Mouse (Mus musculus): ENCODE results near the gene Dock1. TPM values are rescaled to one million over a fixed set of nuclear protein-coding genes. Genes with fewer than 3 reads are reported as not detected.

The Dock1 gene
- under 1 TPM; 0.12 to 0.16 TPM for polyA plus RNA-seq (2017; shearing (Covaris generic))

DNA sequence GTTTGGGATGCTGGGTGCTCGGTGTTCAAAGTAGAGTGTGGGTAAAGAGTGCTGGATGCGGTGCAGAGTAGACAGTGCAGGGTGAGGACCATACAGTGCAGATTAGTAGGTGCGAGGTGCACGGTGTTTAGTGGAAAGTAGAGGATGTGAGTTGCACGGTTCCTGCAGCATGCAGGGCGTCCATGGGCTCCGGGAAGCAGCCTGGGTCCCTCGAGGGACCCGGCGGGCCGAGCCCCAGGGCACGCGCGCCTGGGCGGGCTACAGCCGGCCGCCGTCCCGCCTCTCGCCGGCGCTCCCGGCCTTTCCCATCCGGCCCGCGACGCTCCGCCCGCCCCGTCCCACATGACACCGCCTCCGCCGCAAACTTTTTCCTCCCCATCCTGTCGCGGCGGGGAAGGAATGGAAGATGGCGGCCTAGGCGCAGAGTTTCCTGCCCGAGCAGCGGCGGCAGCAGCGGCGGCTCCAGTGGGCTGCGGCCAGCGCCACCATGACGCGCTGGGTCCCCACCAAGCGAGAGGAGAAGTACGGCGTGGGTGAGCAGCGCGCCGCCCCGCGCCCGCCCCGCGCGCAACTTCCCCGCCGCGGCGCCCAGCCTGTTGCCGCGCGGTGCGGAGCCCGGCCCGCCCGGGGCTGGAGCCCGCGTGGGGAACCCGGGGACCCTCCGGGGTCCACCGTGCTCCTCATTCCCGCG lies at the start of gene Dock1:
Gene Dock1 (plus strand): TSS at position 343 of the 691 bp plus-strand sequence.
- no peak for ATAC-seq

DNA sequence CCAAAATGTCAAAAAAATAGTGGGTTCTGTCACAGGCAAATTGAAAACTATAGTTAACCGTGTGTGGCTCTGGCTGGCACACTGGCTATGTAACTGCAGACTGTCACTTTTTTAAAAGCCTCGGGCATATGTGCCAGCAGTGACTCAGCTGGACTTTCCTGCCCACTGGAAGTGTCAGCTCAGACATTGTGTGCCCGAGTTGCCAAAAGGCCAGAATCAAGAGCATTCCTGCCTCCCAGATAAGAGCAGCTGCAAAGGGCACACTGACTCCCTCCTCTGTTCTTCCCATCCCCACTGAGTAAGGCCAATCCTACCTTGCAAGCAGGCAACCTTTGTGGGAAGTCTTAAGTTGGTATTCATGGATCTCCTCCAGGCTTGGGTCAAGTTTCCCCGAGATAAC lies 42.5 kb upstream of the Dock1 start:
- ATAC-seq, result no peak

DNA sequence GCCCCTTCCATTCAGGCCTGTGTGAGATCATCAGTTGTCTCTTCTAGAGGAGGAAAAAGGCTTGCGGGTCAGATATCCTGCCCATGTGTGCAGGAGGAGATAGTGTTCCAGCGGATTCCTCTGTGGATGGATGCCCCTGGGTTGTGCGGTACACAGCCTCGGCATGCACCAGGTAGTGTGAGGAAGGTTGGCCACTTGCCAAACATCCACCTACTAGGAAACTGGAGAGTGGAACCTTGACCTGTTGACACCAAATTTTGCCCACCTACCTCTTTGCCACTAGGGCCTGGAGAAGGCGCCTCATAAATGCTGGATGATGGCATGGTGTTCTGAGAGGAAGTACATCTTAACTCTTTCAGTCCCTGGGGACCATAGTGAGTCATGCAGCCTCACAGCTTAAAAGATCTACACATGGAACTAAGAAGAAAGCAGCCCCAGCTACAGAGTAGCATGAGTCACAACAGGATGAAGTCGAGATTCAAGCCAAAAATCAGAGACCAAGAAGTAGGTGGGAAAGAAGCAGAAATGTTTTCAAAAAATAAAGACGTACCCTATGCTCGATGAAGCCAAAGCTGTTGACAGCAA lies 20.1 kb upstream of the Dock1 start:
- no peak for ATAC-seq

DNA sequence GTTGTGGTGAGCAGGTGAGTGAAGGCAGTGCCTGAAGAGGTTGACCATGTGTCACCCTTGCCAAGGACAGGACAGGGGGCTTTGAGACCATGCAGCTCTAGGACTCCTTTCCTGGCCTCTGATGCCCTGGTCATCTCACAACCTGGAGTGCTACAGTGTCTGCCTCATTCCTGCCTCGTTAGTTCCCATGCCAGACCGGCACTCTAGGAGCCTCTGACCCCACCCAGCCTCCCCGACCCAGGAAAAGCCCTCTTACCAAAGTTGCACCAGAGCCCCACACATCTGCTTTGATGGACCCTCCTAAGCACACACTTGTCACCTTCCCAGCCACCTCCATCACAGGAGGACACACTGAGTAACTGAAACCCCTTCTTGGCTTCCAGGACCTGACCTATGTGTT lies 19.4 kb upstream of the Dock1 start:
- no peak for ATAC-seq

DNA sequence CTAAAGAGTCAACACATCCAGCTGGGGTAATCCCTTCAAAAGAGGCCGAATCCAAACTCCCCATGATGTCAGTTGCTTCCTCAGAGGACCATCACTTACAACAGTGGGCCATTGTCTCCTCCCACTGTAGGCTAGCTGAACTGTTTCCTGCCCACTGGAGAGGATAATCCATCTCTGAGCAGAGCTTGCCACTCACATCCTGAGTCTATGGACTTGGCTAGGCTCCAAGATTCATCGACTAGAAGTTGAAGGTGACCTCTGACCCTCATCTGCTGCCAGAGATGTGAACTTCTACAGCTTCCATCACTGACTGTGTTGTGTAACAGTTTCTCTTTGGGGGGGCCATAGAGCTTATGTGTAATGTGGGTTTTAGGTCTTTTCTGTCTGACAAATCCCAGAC lies 7.2 kb upstream of the Dock1 start:
- no peak for ATAC-seq

DNA sequence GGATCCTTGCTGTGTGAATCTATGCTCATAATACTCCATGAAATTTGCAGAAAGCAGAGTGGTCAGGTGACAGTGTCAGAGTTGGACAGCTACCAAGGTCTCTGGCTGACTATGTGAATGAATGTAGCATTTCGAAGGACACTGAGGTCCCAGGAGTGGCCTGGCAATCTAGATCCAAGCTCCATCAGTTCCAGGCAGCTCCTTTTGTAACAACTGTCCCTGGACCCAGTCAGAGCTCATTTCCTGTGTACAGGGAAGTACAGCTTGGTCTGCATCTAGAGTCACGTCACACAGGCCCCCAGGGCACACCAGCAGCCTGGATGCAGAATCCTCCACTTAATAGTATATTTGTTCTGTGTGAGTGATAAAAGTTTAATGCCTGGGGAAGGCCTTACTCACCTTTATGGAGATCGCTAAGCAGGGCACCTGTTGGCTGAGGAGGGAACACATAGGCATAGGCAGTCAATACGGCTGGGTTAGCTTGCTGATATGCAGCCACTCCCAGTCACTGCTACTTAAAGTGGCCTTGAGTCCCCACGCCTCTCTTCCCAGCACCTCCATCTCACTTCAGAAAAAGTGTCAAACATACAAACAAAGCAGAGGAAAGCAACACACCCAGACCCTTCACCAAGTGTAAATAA lies 4.7 kb upstream of the Dock1 start:
- no peak for ATAC-seq

DNA sequence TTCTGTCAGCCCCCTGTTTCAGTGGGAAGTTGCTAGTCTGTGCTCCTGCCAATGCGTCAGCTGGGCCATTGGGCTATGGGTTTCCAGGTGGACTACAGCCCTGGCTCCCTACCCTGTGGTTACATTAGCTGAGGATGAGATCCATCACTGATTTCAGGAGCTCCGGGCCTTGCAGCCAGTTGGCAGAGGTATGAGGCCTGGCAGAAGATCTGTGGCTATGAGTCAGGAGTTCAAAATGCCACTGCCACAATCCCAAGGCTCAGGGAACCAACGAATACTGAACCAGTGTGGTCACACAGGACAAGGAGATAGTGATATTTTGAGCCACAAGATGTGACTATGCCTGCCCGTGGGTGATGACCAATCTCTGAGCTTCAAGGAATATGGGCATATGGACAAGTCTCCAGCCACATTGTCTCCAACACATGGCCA lies 3.2 kb upstream of the Dock1 start:
- ATAC-seq, result no peak

DNA sequence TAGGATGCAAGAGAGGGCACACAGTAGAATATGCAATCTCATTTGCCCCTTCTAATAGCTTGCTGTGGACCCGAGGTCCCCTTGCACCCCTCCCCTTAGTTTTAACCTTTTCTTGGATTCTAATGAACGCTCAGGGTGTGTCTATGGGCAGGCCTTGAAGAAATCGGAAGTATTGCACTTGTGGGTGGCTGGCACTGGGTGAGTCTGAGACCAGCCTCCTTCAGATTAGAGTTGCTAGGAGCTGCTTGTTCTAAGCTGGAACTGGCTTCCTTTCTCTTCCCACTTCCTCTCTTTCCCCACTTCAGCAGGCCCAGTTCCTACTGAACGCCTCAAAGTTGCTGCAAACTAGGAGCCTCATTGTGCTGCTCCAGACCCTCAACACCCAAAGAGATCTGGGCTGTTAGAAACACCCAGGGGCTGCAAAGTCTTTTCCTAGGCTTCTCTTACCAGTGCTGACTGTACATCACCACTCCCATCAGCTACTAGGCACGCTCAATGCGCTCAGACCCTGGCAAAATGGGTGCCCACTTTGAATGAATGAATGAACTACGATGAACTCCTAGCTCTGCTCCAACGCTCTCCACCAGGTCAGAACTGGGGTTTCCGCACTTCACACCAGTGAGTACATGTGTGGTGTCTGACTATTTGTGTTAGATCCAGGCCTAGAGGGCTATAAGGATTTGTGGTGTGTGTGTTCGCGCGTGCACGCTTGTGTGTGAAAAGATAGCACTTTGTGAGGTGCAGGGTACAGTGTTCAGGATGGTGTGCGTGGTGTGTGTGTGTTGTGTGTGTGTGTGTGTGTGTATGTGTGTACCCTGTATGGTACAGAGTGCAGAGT lies 761 bp upstream of the Dock1 start:
- no peak for ATAC-seq

DNA sequence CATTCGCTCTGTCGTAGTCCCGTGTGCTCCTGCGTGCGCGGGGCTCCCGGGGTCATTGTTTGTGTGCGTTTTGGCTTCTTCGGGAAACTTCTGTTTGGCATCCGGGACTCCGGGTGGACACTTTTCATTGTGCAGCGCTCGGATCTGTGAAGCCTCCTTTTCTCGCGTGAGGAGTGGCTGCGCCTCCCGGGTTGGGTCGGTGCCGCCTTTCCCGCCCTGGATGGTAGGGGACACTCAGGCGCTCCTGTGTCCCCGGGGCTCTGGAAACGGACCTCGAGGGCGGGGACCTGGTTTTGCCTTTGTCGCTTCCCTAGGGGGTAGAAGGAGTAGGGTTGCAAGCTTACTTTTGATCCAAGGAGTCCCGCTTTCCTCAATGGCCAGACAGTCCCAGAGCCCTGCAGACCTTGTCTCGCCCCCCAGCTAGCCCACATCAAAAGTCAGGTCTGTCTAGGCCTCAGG lies 578 bp downstream of the Dock1 start:
- ATAC-seq, result no peak

DNA sequence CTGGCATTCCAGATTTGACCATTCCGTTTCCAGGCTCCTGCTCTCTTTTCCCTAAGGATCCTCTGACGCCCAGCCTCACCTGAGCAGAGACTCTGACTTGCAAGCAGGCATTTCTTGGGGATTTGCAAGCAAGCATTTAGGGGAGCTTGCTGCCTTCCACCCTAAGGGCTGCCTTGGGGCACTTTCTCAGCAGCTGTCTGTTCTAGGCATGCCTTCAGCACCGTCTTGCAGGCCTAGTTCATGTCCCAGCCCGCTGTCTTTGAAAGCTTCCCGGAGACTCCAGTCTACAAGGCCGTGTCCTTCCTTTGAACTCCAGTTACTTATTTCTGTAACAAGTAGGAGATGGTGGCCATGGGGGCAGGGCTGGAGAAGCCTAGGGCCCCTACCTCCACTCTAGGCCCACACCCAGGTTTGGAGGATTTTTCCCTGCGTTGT lies 1.0 kb downstream of the Dock1 start:
- ATAC-seq, result no peak

DNA sequence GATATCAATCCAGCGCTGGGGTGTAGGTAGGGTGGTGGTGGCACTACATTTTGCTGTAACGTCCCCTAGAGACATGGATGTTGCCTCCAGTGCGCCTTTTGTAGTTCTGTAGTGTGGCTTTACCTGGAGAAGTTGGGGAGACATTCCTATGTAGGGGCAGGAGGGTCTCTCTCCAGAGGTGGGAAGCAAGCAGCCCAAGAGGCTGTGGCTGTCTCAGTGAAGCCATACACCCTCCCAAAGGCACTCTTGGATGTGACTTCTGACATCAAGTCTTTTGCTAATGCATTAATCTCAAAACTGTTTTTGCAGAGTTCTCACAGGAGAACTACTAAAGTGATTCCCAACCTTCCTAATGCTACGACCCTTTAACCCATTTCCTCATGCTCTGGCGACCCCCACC lies 2.7 kb downstream of the Dock1 start:
- ATAC-seq, result no peak

DNA sequence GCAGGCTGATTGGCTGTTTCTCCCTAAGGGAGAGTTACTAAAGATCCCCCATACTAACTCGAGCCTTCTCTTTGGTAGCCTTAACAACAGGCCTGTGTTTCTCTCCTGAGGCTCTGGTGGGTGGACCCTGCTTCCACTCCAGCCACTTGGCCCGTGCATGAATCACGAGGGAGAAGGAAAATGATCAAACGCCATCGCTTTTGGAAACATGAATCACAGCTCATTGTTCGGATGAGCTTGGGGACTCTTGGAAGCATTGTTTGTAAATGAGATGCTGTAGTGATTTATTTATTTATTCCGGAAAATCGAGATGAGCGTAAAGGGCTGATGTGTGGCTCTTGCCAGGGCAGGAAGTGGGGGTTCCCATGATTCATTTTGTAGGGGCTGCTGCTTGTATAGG lies 3.5 kb downstream of the Dock1 start:
- ATAC-seq, result no peak

DNA sequence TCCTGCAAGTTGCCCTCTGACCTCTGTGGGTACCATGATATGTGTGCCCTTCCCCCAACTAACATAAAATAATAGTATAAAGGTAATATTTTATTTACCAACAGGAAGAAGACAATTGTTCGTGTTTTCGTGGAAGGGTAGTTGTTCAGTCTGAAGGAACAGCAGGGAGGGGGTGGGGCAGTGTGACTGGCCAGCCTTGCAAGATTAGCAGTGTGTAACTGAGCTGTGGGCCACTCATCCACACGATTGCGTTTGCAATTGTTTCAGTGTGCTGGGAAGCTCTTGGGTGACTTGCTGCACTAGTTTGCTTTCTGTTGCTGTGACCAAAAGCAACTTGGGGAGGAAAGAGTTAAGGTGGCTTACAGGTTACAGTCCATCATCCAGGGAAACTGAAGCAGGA lies 7.4 kb downstream of the Dock1 start:
- no peak for ATAC-seq

DNA sequence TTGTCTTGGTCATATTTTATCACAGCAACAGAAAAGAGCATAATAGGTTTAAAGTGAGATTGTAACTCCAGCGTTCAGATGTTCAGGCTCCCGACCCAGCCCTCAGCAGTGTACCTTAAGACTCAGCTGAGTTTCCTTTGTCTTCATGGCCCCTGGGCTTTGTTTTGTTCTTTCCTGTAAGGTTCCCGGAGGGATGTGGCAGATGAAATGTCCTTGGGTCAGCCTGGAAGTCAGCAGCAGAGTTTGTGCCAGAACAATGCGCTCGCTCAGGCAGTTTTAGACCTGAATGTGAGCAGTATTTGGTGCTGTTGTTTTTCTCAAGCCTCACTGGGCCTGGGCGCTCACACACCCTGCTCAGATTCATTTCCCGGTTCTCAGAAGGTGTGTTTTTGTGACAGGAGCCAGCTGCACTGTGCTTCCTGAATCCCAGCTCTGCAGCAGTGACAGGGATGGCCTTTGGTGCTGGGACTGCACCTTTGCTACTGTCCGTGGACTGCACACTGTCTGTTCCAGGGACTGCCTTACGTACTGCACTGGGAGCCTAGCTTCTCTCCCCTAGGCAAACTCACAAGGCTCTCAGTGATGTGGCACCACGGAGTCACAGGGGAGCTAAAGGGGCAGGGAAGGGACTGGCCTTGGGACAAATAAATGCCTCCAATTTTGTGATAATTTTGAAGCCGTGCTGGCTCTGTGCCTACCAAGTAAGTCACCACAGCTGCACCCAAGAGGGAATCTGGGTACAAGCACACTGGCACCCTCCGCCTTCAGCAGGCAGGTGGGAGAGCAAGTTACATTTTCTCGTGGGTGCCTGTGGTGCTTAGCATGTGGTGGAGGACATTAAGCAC lies 9.1 kb downstream of the Dock1 start:
- no peak for ATAC-seq

DNA sequence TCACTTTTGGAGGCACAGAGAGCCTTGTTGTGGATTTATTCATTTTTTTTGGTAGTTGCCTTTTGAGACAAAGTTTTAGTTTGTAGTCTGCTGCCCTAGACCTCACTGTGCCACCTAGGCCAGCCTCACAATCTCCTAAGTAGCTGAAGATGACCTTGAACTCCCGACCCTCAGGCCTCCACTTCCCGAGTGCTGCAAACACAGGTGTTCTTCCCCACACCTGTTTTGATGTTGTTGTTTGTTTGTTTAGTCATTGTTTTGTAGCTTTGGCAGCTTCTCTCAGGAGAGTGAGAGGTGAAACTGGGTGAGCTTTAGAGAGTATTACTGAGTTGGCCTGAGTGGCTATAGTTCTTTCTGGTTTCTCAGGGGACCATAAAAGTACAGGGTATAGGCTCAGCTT lies 9.7 kb downstream of the Dock1 start:
- no peak for ATAC-seq

DNA sequence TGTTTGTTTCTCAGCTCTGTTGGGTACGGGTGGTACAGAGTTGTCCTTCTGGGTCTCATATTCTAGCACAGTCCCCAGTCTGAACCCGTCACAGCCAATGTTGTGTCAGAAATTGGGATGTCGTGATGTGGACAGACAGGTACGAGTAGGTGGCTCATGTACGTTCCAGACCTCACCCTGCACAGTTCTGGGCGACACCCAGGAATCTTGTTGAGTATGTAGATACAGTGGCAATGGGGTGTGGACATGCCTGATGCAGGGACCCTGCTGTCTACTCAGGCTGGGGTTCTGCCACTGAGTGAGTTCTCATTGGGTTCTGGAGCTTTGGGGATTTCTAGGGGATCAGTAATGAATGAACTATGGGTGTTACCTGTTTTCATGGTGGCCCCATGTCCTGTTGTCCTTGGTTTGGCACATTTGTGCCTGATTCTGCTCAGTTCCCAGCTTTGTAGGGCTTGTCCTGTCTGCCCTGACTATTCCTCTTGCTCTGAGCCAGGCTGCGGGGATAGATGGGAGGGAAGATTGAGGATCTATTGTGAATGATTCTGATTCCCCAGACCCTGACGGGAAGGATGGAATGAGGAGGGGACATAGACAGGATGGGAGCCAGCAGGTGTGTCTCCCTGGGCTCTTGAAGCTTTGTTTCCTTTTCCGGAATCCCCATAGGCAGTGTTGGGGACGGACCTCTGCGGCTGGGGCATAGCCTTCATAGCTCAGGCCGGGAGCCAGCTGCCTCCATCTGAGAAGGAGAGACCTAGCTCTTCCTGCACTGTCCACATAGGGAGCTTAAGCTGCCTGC lies 11.5 kb downstream of the Dock1 start:
- ATAC-seq, result no peak

DNA sequence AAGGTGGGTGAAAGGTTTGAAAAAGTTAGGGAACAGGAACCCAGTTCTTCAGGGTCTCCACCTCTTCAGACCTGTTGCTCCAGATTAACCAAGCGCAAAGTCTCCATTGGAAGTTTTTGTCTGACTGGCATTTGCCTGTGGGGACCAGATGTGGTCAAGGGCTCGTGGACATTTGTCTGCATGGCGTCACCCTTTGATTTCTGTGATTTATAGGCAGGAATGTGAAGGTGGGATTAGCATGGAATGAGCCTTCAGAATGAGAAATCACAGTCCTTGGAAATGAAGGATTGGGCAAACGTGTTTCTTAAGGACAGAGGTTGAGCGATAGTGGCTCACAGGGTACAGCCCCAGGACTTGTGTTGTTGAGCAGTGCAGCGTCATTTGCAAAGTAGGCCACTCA lies 17.9 kb downstream of the Dock1 start:
- ATAC-seq, result no peak

DNA sequence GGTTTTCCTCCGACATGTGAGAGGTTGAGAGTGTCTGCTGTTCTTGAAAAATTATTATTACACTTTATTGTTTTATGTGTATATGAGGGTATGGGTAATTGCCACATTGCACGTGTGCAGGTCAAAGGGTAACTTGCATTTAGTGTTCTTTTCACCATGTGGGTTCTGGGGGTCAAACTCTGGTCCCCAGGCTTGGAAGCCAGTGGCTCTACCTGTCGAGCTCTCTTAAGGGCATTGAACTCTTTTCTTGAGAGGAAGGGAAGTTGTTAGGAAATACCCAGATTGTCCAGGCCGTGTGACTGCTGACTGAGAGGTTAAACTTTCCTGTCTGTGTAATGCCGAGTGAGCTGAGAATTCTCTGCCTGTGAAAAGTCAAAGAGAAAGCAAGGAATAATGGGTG lies 19.7 kb downstream of the Dock1 start:
- no peak for ATAC-seq

DNA sequence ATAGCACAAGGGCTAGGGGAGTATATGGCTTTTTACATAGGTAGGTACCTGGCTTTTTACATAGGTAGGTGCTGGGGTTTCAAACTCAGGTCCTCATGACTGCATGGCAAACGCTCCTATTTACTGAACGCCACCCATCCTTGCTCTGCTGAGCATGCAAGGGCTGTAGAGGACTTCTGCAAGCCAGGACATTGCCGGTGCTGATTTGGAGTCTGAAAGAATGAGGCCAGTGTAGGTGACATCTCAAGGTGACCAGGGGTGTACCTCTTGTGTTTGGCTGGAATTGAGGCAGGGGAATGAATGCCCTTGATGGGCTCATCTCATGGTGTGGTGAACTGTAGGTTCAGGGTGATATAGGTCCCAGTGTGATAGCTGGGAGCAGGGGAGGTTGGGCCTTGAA lies 20.4 kb downstream of the Dock1 start:
- ATAC-seq, result no peak

DNA sequence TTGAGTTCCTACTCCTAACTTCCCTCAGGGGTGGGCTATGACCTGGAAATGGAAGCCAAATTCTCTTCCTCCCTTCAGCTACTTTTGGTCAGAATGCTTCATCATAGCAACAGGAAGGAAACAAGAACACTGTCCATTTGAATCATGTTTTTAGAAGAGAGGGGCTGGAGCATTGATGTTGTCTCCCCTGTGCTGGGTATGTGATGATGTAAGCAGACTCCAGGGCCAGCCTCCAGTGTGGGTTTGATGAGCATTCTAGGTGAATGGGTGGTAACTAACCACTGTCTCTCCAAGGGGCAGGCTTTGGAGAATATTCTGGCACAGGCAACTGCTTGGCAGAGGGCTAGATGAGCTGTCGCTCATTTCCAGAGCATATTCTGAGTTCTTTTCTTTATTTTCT lies 22.9 kb downstream of the Dock1 start:
- no peak for ATAC-seq

DNA sequence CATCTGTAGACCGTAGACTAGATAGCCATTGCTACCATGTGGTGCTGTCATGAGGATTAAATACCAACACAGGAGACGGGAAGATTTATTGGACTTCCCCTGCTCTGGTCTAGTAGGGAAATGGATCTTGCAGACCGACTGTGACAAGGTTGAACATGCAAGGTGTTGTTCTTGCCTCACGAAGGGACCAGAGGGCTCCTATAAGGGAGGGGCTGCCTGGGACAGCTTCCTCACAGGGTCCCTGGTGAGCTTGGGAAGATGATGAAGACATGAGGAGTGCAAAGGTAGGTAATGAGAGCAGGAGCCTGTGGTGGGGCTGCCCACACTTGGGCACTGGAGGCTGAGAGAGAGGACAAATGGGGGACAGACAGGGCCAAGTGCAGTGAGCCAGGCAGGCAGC lies 25.0 kb downstream of the Dock1 start:
- ATAC-seq, result no peak

Measured in CD4-positive, CD25-positive, alpha-beta regulatory T cell, adult 4 months (primary cell).